ENCODE assay signal across 11 mouse cellular contexts in the genomic region with DNA sequence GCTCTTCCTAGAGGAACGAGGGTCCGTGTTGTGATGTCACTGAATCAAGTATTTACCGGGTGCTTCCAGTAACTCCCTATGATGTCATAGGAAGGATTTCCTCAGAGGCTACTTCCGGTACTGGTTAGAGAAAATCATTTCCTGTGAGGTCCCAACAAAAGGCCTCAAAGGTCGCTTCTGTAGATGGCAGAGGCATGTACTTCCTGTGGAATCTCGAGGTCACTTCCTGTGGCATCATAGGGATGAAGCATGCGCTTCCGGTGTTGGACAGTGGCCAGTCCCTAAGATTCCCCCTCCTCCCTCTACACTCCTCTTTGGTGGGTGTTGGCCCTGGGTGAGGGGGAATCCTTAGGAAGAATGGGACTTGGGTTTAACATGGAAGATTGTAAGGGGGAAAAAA. TPM values are rescaled to one million over a fixed set of nuclear protein-coding genes. Genes with fewer than 3 reads are reported as not detected.
A peak's percentile ranks its signal among the peaks of the same experiment; 100 is the strongest.
DNase-seq lines count a peak whose midpoint lies in the region; ATAC-seq lines count a peak whose summit lies in the region.
"Had no signal": no experiment of that assay in that cellular context is flagged by ENCODE, and none has a peak within 500 bp of the region (broad histone marks: within the 10 kb centered on the region; RNA-seq: fewer than 3 reads in every experiment).

No protein-coding gene starts in this region.

- H3K36me3 ChIP-seq in liver, embryonic 12.5 days = no peaks in the 10 kb centered on the region
- H3K36me3 ChIP-seq in embryonic facial prominence, embryonic 14.5 days (ENCODE audit: control insufficient read depth, insufficient read depth, low read length) = no peaks in the 10 kb centered on the region
- H3K36me3 ChIP-seq in lung, embryonic 16.5 days (ENCODE audit: control insufficient read depth, insufficient read depth, low read length) = no peaks in the 10 kb centered on the region

- ATAC-seq in liver, embryonic 12.5 days = 0 out of 2 replicates have a peak, but pooled peaks have one; percentile 10
- no peak for ATAC-seq in embryonic facial prominence, embryonic 14.5 days (ENCODE audit: low read depth)
- ATAC-seq in lung, embryonic 16.5 days (ENCODE audit: low read depth) = peak; percentile 10; the same call in 1 of the 2 replicates
- no peak for ATAC-seq in activated CD4-positive, CD25-positive, alpha-beta regulatory T cell, adult 4 months

- whole genome bisulfite sequencing in liver, embryonic 12.5 days (ENCODE audit: insufficient replicate concordance) = 17% methylated on average over 8 of the region's 8 CpGs
- WGBS in embryonic facial prominence, embryonic 14.5 days = 51% methylated on average over 8 of the region's 8 CpGs
- WGBS in lung, embryonic 16.5 days = 38% methylated on average over 8 of the region's 8 CpGs

- no peak overlapping the region for H3K27ac ChIP-seq in liver, embryonic 12.5 days
- H3K27ac ChIP-seq in embryonic facial prominence, embryonic 14.5 days (replicated peaks; ENCODE audit: low read depth, low read length) = no peak overlapping the region
- peak overlapping the region; percentile 28 for H3K27ac ChIP-seq in lung, embryonic 16.5 days (ENCODE audit: low read length)
- H3K27ac ChIP-seq: macrophage had no signal

- no peak overlapping the region for H3K4me2 ChIP-seq in liver, embryonic 12.5 days
- H3K4me2 ChIP-seq in embryonic facial prominence, embryonic 14.5 days (ENCODE audit: low read depth, low read length) = no peak overlapping the region
- no peak overlapping the region for H3K4me2 ChIP-seq in lung, embryonic 16.5 days (ENCODE audit: low read depth, low read length)

- no peak for DNase-seq in liver
- peak; percentile 20 for DNase-seq in embryonic facial prominence, embryonic 14.5 days (ENCODE audit: low spot score)
- DNase-seq in heart, postnatal 10 days = peak; percentile 49 to 60
- DNase-seq in layer of hippocampus, postnatal 14 days (ENCODE audit: low spot score in 2 of 2) = no peak
- no peak for DNase-seq in gastrocnemius, postnatal 25 days
- DNase-seq: thymus, postnatal 14 days had no signal

- no peaks in the 10 kb centered on the region for H3K9me3 ChIP-seq in liver, embryonic 12.5 days (replicated peaks)
- no peaks in the 10 kb centered on the region for H3K9me3 ChIP-seq in embryonic facial prominence, embryonic 14.5 days (ENCODE audit: control insufficient read depth, low read length)
- H3K9me3 ChIP-seq in lung, embryonic 16.5 days (ENCODE audit: control insufficient read depth, low read length) = no peaks in the 10 kb centered on the region

- intact Hi-C loops in heart, postnatal 10 days (cut with DNase I) = loop anchor here (2.0 to 5.0 kb wide), 2 partner anchors 33 to 43 kb away; a partner anchor contains a TSS

- peaks cover 97% of the 10 kb centered on the region for H3K27me3 ChIP-seq in liver, embryonic 12.5 days (replicated peaks)
- peaks cover 86% of the 10 kb centered on the region for H3K27me3 ChIP-seq in embryonic facial prominence, embryonic 14.5 days (replicated peaks; ENCODE audit: control insufficient read depth, insufficient read depth, low read length)
- peaks cover 54% of the 10 kb centered on the region for H3K27me3 ChIP-seq in lung, embryonic 16.5 days (ENCODE audit: control insufficient read depth, insufficient read depth, low read depth, low read length)

- no peak overlapping the region for H3K4me3 ChIP-seq in liver, embryonic 12.5 days
- H3K4me3 ChIP-seq in embryonic facial prominence, embryonic 14.5 days (ENCODE audit: low read depth, low read length) = no peak overlapping the region
- H3K4me3 ChIP-seq in lung, embryonic 16.5 days (ENCODE audit: low read length) = no peak overlapping the region

- peaks cover 28% of the 10 kb centered on the region for H3K4me1 ChIP-seq in liver, embryonic 12.5 days
- H3K4me1 ChIP-seq in embryonic facial prominence, embryonic 14.5 days (ENCODE audit: control insufficient read depth, insufficient read depth, low read length) = peaks cover 9% of the 10 kb centered on the region; the same call in 1 of the 2 replicates
- peaks cover 19% of the 10 kb centered on the region for H3K4me1 ChIP-seq in lung, embryonic 16.5 days (replicated peaks; ENCODE audit: control insufficient read depth, insufficient read depth, low read length)

- H3K9ac ChIP-seq in liver, embryonic 12.5 days = no peak overlapping the region
- no peak overlapping the region for H3K9ac ChIP-seq in embryonic facial prominence, embryonic 14.5 days (ENCODE audit: low read depth, low read length)
- H3K9ac ChIP-seq in lung, embryonic 16.5 days (ENCODE audit: low read length) = no peak overlapping the region

RNA-seq across cellular contexts. Expression of a gene that starts 27.8 kb away (rescaled TPM):
- polyA plus RNA-seq in liver, embryonic 12.5 days (2016; fragmentation: Nextera tagmentation; extraction: Ambion mirVana) = not detected in 2 replicates
- not detected in 2 replicates for polyA plus RNA-seq in embryonic facial prominence, embryonic 14.5 days (2014; fragmentation: Nextera tagmentation; extraction: Ambion mirVana)
- not detected for total RNA-seq in heart, postnatal 10 days (2021)
- polyA plus RNA-seq in lung, embryonic 16.5 days (2015; fragmentation: Nextera tagmentation; extraction: Ambion mirVana) = not detected in 2 replicates
- polyA plus RNA-seq in activated CD4-positive, CD25-positive, alpha-beta regulatory T cell, adult 4 months (2017; shearing (Covaris generic)) = under 1 TPM in 1 of 2 experiments, not detected in 1; 0.31 TPM
- total RNA-seq in layer of hippocampus, postnatal 14 days (2021) = 1 to 10 TPM in 1 of 2 experiments, under 1 TPM in 1; 0.48 to 1.3 TPM
- not detected for total RNA-seq in gastrocnemius, postnatal 25 days (2021)
- polyA plus RNA-seq: intestine, embryonic 14.5 days; macrophage had no signal

RNA-seq across cellular contexts. Expression of a gene that starts 31.6 kb away (rescaled TPM):
- 1.3 and 1.7 TPM in 2 replicates for polyA plus RNA-seq in liver, embryonic 12.5 days (2016; fragmentation: Nextera tagmentation; extraction: Ambion mirVana)
- 4.0 and 4.2 TPM in 2 replicates for polyA plus RNA-seq in embryonic facial prominence, embryonic 14.5 days (2014; fragmentation: Nextera tagmentation; extraction: Ambion mirVana)
- total RNA-seq in heart, postnatal 10 days (2021) = 1 to 10 TPM; 1.7 to 2.4 TPM
- 2.1 and 2.8 TPM in 2 replicates for polyA plus RNA-seq in lung, embryonic 16.5 days (2015; fragmentation: Nextera tagmentation; extraction: Ambion mirVana)
- polyA plus RNA-seq in activated CD4-positive, CD25-positive, alpha-beta regulatory T cell, adult 4 months (2017; shearing (Covaris generic)) = 1 to 10 TPM; 2.2 to 2.8 TPM
- total RNA-seq in layer of hippocampus, postnatal 14 days (2021) = 10 to 100 TPM; 35.6 to 40.5 TPM
- 1 to 10 TPM; 4.3 to 4.9 TPM for total RNA-seq in gastrocnemius, postnatal 25 days (2021)

RNA-seq across cellular contexts. Expression of a gene that starts 33.8 kb away (rescaled TPM):
- polyA plus RNA-seq in liver, embryonic 12.5 days (2016; fragmentation: Nextera tagmentation; extraction: Ambion mirVana) = 0.13 and 0.16 TPM in 2 replicates
- polyA plus RNA-seq in embryonic facial prominence, embryonic 14.5 days (2014; fragmentation: Nextera tagmentation; extraction: Ambion mirVana) = 0.79 and 0.81 TPM in 2 replicates
- 10 to 100 TPM in 1 of 2 experiments, 1 to 10 TPM in 1; 9.9 to 10.1 TPM for total RNA-seq in heart, postnatal 10 days (2021)
- polyA plus RNA-seq in lung, embryonic 16.5 days (2015; fragmentation: Nextera tagmentation; extraction: Ambion mirVana) = 0.89 and 0.99 TPM in 2 replicates
- not detected for polyA plus RNA-seq in activated CD4-positive, CD25-positive, alpha-beta regulatory T cell, adult 4 months (2017; shearing (Covaris generic))
- 100 to 1,000 TPM in 1 of 2 experiments, 10 to 100 TPM in 1; 93.5 to 101 TPM for total RNA-seq in layer of hippocampus, postnatal 14 days (2021)
- total RNA-seq in gastrocnemius, postnatal 25 days (2021) = 1 to 10 TPM; 1.7 to 2.1 TPM

RNA-seq across cellular contexts. Expression of a gene that starts 44.4 kb away (rescaled TPM):
- 20.1 and 22.3 TPM in 2 replicates for polyA plus RNA-seq in liver, embryonic 12.5 days (2016; fragmentation: Nextera tagmentation; extraction: Ambion mirVana)
- 26.6 and 27.4 TPM in 2 replicates for polyA plus RNA-seq in embryonic facial prominence, embryonic 14.5 days (2014; fragmentation: Nextera tagmentation; extraction: Ambion mirVana)
- 10 to 100 TPM; 24.5 to 29.5 TPM for total RNA-seq in heart, postnatal 10 days (2021)
- 16.0 and 16.5 TPM in 2 replicates for polyA plus RNA-seq in lung, embryonic 16.5 days (2015; fragmentation: Nextera tagmentation; extraction: Ambion mirVana)
- polyA plus RNA-seq in activated CD4-positive, CD25-positive, alpha-beta regulatory T cell, adult 4 months (2017; shearing (Covaris generic)) = 1 to 10 TPM; 2.0 to 3.0 TPM
- 10 to 100 TPM; 43.7 to 44.5 TPM for total RNA-seq in layer of hippocampus, postnatal 14 days (2021)
- 10 to 100 TPM; 13.7 to 14.3 TPM for total RNA-seq in gastrocnemius, postnatal 25 days (2021)

RNA-seq across cellular contexts. Expression of a gene that starts 49.2 kb away (rescaled TPM):
- polyA plus RNA-seq in liver, embryonic 12.5 days (2016; fragmentation: Nextera tagmentation; extraction: Ambion mirVana) = 16.8 and 18.3 TPM in 2 replicates
- 19.4 and 22.5 TPM in 2 replicates for polyA plus RNA-seq in embryonic facial prominence, embryonic 14.5 days (2014; fragmentation: Nextera tagmentation; extraction: Ambion mirVana)
- total RNA-seq in heart, postnatal 10 days (2021) = 10 to 100 TPM in 1 of 2 experiments, 1 to 10 TPM in 1; 9.5 to 11.5 TPM
- 30.8 and 32.7 TPM in 2 replicates for polyA plus RNA-seq in lung, embryonic 16.5 days (2015; fragmentation: Nextera tagmentation; extraction: Ambion mirVana)
- 1 to 10 TPM; 5.3 to 9.2 TPM for polyA plus RNA-seq in activated CD4-positive, CD25-positive, alpha-beta regulatory T cell, adult 4 months (2017; shearing (Covaris generic))
- total RNA-seq in layer of hippocampus, postnatal 14 days (2021) = 10 to 100 TPM; 11.0 to 12.8 TPM
- 1 to 10 TPM; 5.2 to 6.5 TPM for total RNA-seq in gastrocnemius, postnatal 25 days (2021)

Comparison
In these comparisons a context has a peak if more than half of its experiments do, and no peak if none do; other contexts are left out.
1. ATAC-seq: peak in liver, embryonic 12.5 days (single experiment) and lung, embryonic 16.5 days (single experiment); none in embryonic facial prominence, embryonic 14.5 days (single experiment) and activated CD4-positive, CD25-positive, alpha-beta regulatory T cell, adult 4 months (single experiment).
2. DNase-seq: peak in embryonic facial prominence, embryonic 14.5 days (single experiment) and heart, postnatal 10 days (2 of 2); none in liver (single experiment), layer of hippocampus, postnatal 14 days (0 of 2) and gastrocnemius, postnatal 25 days (single experiment).